Mouse (Mus musculus) G1E (cell line): ENCODE data around the gene Mab21l1.

Source experiments
- CTCF ChIP-seq: IDR thresholded peaks from 2 replicates; pipeline ENCODE4 v1.5.1; 2012; ENCODE audit warnings: low read depth, low read length, inconsistent platforms, mixed read lengths
- GATA2 ChIP-seq: IDR thresholded peaks from 2 replicates; pipeline ENCODE4 v1.6.1; 2012; ENCODE audit warnings: low read depth, low read length, inconsistent platforms, borderline replicate concordance

- TF ChIP-seq CTCF (no peak), GATA2 (no peak)
These were observed 4.7 kb downstream of the Mab21l1 start for GRCm38 (mm10) chr3:55786835-55787486.
